Mouse (Mus musculus) urinary bladder, postnatal 14 days (tissue): ENCODE measurements around the gene Iars.

ENCODE experiments used
- DNase-seq: peaks from one replicate; pipeline ENCODE4 v3.0.0; 2021; ENCODE audit warnings: low spot score

Iars gene

GRCm38 (mm10) chr13:49681351-49682232 is at the start of gene Iars:
Gene Iars, plus strand, starts transcription at chr13:49682100.
- DNase-seq = peak; percentile 99

- DNase-seq = no peak
Measured at GRCm38 (mm10) chr13:49639965-49640364, 41.9 kb upstream of the Iars start.

GRCm38 (mm10) chr13:49642650-49643049 is 39.2 kb upstream of the Iars start:
- no peak for DNase-seq

- no peak for DNase-seq
Measured at GRCm38 (mm10) chr13:49643669-49644362, 38.1 kb upstream of the Iars start.

- no peak for DNase-seq
Measured at GRCm38 (mm10) chr13:49644731-49645529, 37.0 kb upstream of the Iars start.

GRCm38 (mm10) chr13:49646019-49646418 is 35.9 kb upstream of the Iars start:
- DNase-seq = no peak

GRCm38 (mm10) chr13:49651136-49651535 is 30.8 kb upstream of the Iars start:
- no peak for DNase-seq

- no peak for DNase-seq
Measured at GRCm38 (mm10) chr13:49651781-49652351, 30.0 kb upstream of the Iars start.

GRCm38 (mm10) chr13:49652481-49653179 is 29.3 kb upstream of the Iars start, which contains the start of the genes Cenpp and Nol8:
Gene Cenpp, minus strand, starts transcription at chr13:49652785.
Gene Nol8, plus strand, starts transcription at chr13:49653078.
- peak; percentile 100 for DNase-seq

GRCm38 (mm10) chr13:49653180-49653541 is 28.7 kb upstream of the Iars start:
- no peak for DNase-seq

- no peak for DNase-seq
Measured at GRCm38 (mm10) chr13:49677793-49678192, 4.1 kb upstream of the Iars start.

GRCm38 (mm10) chr13:49682233-49682846 is 440 bp downstream of the Iars start:
- no peak for DNase-seq

- DNase-seq = no peak
Measured at GRCm38 (mm10) chr13:49684266-49684665, 2.4 kb downstream of the Iars start.

- no peak for DNase-seq
Measured at GRCm38 (mm10) chr13:49691056-49691455, 9.2 kb downstream of the Iars start.

- no peak for DNase-seq
Measured at GRCm38 (mm10) chr13:49703216-49703779, 21.4 kb downstream of the Iars start.

GRCm38 (mm10) chr13:49706032-49706690 is 24.3 kb downstream of the Iars start:
- no peak for DNase-seq

GRCm38 (mm10) chr13:49708311-49708710 is 26.4 kb downstream of the Iars start:
- no peak for DNase-seq

GRCm38 (mm10) chr13:49712047-49712721 is 30.3 kb downstream of the Iars start:
- no peak for DNase-seq

GRCm38 (mm10) chr13:49719310-49719709 is 37.4 kb downstream of the Iars start:
- no peak for DNase-seq
